Mouse (Mus musculus) 416B (cell line): ENCODE results near the gene Evx1.

ENCODE experiments used
- DNase-seq: peaks from one replicate; pipeline ENCODE4 v3.0.0; 2011; ENCODE audit warnings: low read depth

Gene Evx1

DNA sequence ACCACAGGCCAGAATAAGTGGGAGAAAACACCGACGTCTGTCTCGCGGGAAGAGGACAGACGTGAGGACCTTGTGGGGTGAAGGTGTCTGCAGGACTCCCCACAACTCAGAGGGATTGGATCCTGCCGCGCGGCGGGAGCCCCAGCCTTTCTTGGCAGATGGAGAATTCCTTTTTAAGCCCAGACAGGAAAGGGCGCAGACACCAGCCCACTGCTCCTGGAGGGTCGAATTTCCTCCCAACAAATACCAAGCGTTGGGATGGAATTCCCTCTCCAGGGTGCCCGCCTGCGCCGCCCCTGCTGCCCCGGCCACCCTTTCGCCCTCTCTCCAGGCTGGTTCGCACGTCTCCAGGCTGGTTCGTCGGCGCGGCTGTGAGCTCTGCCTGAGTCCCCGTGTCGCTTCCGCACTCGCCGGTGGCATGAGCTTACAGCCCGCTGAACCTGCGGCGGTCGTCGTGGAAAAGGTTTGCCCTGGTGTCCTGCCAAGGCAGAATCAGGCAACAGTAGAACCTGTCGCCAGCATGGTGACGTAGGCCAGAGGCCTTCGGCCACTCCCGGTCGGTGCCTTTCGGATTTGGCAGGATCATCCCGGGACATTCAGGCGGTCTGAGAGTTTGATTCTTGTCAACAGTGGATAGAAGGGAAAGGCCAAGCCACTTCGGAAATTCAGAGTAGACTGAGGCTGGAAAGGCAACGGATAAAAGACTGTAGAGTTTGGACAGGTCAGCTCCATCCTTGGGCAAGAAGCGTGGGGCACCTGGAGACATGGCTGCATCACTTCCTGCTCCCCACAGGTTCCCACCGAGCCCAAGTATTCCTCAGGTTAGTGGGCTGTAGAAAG, 22.1 kb upstream of the Evx1 start:
- no peak for DNase-seq

DNA sequence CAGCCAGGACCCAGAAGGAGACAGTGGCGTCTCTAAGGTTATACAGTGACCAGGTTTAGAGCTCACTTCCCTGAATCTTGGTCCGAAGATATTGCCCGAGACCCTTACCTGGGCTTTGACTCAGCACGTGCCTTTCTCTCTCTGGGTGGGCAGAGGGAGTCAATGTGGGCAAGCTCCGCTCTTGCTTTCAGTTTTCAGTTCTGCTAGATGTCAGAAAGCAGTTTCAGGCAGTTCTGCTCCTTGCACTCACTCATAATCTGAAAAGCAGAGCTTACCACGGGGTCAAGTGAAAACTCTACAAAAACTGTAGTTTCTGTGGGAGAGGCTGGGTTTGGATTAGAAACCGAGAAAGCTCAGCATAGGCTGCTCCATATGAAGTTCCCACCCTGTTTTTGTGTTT, 21.0 kb upstream of the Evx1 start:
- DNase-seq = no peak

DNA sequence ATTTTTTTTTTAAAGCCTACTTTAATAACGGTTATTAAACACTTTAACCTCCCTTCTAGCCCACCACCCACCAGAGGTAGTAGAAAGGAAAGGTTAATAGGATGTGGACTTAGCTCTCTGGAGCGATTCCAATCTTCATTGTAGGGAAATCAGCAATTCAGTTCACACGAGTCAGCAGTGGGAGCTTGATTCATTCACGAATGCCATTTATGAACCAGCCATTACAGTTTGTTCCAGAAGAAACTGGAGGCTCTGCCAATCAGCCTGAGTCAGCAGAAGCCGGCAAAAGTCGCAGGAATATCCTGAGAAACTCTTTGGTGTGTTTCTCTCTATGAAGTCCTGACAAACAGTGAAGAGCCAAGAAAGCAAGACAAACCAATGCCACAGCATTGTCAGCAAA, 18.7 kb upstream of the Evx1 start:
- DNase-seq = no peak

DNA sequence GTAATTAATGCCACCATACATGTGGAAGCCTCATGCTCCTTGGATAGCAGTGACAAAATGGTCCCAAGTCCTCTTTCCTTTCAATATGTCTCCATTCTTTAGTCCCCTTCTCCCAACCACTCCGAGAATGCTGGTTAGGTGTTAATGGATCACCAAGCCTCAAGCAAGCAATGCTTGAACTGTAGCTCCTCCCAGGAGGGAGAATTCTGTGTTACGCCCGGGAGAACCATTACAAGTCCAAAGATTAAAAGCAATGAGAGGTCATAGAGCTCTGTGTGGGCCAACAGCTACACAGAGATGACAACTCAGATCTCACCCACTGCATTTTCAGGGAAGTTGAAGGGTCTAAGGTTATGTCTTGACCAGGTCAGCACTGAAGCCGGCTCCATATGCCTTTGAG, 14.8 kb upstream of the Evx1 start:
- no peak for DNase-seq

DNA sequence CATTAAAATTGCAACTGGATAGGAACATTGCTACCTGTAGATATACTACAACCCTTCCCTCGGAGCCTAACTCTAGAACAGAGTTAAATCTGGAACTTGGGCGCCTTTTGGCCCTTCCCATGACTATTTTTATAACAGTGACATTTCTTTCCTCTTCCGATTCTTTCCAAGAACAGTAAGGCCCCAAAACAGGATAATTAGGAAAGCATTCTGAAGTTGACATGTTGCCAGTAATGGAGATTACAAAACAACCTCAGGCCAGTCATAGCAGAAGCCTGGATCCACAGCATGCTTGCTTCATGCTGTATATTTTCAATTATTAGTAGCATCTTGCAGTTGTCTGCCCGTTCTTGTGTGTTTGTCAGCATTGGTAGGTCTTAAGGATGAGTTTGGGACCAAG, 12.5 kb upstream of the Evx1 start:
- DNase-seq = no peak

DNA sequence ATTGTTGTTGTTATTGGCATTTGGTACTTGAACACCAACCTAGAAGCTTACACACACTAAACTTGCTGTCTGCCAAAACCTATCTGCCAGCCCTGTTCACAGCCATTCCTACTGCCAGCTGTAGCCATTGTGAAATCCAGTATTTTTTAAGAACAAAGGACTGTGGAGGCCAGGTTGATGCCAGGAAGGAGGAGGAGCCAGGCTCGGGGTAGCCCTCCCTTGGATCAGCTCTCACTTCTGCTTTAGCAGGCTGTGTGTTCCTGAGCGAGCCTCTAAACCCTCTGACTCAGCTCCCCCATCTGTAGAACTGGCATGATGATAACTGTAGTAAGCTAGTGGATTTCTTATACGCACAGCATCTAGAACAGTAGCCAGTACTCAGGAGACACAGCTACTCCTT, 9.9 kb upstream of the Evx1 start:
- peak; percentile 33 for DNase-seq

DNA sequence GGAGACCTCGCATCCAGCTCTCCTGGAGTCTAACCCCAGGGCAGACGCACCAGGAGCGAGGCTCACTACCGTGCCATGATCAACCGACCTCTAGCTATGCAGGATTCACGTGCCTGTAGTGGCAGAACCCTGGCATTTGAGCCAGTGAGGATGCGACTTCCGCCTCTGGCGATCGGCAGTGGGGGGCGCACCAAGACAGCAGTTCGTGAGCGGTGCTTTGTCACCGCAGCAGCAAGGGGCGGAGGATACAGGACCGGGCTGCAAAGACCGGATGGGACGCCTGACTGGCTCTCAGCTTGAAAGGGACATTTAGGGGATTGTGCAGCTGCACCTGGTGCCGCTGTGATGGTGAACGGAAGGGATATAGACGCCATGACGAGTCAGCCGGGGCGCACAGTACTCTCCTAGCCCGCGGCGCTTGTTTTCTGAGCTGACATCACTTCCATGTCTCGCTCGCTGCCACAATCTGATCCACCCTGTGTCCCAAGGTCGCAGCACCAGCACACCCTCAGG, 7.4 kb upstream of the Evx1 start:
- no peak for DNase-seq

DNA sequence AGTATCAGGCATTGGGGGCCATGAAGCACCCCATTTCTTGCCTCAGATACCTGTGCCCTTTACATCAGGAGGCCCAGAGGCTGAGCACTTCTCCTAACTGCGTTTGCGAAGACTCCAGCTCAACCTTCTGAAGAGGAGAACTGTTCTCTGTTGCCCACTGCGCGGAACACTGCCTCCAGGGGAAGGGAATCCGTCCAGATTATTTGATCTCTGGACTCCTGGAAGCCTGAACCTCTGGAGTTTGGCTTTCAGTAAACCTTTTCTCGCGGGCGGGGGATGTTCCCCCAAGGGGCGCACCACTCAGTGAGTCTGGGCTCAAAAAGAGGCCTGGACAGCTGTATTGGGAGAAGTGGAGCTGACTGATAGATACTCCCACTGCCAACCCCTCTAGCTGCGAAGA, 3.5 kb upstream of the Evx1 start:
- no peak for DNase-seq

DNA sequence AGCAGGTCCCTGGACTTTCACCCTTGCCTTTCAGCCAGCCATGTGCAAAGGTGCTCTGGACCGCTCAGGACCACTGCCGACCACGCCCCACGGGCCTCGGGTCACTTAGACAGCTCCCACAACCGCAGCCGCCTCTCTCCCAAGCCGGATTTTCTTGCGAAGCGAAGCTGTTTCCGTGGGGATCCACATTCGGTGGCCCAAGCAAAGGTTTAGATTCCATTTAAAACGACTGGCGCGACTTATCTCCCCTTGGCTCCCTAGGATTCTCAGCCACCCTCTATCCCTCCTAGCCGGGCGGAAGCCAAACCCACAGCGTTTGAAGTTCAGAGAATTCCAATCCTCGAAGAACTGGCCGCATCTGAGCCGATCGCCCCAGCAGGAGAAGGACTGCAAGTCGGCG, 2.9 kb upstream of the Evx1 start:
- DNase-seq = no peak

DNA sequence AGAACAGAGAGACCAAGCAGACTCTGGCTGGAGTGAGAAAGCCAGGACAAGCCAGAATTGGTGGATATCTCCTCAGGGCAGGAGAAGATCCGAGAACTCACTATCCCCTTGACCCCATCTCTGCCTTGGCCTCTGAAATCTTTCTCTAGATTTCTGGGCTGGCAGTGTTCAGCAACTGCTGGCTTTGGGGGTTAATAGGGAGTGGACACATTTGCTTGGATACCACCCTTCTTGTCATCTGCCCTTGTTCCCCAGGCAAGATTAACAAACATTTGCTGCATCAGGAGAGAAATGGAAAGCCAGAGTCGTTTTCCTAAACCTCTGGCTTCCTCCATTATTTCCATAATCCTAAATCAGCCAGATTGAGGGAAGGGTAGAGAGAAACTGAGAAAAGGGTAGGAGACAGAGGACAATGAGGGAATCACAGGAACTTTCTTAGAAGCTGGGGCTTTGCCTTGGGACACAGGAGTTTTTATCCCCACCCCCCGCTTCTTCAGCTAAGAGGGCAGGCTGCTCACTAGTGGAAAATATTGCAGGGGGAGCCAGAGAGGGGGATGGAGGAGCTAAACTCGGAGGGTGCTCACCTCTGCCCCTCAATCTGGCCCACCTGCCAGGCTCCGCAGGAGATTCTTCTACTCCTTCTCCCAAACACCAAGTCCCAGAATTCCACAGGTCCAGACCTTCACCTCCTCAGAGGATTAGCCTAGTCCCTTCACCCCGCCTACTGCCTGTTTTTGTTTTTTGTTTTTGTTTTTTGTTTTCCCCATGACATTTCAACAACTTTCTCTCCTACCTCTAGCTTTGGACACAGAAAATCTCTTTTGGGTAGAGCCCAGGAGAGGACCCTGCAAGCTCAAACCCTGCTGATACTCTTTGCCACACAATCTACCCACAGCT, 1.4 kb upstream of the Evx1 start:
- no peak for DNase-seq

DNA sequence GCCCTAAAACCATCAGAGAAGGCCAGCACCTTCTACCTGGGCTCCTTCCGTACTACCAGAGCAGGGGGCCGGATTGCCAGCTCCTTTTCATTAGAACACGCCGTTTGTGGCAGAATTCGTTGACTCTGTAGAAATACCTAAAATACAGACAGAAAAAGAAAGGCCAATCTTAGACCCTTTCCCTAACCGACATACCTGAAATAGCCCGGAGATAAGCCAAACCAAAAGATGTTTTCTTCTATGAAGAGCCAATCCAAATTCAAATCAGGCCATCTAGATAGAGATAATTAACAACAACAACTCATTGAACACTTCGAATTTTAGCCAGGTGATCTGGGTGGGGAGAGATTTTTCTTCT, 761 bp upstream of the Evx1 start:
- no peak for DNase-seq

DNA sequence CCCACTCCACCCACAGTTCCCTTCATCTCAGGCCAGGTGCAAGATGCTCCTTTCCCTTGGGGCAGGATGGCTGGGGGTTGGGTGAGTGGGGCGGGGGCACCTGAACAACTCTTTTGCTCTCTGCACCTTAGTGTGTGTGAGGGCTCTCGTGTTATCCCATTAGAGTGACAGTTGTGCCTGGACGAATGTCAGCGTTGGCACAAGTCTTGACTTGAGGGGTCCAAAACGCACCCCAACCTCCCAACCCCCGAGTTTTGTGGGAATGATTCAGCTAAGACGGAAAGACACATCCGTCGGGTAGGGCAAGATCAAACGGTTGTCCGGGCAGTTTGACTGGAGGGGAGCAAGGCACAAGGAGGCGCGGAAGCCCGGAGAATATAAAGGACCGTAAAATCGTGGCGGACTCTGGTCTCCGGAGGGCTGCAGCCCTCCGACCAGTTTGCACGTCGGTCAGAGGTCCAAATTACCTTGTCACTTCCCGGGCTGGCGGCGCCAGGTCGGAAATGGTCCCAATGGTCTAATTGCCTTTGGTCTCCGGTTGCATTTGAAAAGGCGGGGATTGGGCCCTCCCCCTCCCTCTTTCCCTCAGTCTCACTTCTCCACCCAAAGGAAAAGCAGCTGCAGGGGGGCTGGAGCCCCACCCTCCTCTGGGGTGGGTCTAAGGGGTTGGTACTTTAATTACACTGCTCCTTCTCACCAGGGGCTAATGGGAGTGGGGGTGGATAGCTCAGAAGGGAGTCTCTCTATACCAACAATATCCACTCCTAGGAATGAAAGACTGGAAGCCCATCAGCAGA, 1.2 kb downstream of the Evx1 start:
- DNase-seq = no peak

DNA sequence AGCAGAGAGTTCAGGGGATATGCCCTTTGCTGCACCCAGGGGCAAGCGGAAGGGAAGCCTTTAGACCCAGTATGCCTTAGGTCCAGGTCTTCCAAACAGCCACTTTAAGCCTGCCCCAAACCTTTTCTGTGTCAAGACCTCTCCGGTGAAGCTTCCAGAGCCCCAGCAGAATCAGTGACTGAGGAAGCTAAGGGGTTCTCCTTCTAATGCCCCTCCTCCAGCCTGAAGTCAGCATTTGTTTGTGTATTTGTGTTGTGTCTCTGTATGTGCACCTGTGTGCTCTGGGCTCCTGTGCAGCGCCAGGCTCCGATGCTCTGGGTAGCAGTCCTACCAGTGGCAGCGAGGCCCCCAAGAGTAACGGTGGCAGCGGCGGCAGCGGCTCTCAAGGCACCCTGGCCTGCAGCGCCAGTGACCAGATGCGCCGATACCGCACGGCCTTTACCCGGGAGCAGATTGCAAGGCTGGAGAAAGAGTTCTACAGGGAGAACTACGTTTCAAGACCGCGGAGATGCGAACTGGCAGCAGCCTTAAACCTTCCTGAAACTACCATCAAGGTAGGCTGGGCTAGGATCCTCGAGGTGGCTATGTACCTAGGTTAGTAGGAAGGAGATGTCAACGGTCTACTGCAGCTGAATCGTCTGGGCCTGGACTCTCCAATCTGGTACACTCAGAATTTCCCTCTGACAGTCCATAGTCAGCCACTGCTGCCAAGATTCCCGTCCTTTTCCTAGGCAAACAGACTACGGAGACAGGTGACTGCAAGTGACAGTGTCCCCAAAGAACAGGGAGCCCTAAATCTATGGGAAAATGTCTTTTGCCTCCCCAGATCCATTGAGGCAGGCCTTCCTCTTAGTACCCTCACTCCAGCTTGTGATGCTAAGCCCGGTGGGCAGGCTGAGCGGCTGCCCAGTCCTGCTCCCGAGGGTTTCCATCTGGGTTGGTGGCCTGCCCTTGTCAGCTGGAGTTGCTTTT, 2.4 kb downstream of the Evx1 start:
- DNase-seq = no peak

DNA sequence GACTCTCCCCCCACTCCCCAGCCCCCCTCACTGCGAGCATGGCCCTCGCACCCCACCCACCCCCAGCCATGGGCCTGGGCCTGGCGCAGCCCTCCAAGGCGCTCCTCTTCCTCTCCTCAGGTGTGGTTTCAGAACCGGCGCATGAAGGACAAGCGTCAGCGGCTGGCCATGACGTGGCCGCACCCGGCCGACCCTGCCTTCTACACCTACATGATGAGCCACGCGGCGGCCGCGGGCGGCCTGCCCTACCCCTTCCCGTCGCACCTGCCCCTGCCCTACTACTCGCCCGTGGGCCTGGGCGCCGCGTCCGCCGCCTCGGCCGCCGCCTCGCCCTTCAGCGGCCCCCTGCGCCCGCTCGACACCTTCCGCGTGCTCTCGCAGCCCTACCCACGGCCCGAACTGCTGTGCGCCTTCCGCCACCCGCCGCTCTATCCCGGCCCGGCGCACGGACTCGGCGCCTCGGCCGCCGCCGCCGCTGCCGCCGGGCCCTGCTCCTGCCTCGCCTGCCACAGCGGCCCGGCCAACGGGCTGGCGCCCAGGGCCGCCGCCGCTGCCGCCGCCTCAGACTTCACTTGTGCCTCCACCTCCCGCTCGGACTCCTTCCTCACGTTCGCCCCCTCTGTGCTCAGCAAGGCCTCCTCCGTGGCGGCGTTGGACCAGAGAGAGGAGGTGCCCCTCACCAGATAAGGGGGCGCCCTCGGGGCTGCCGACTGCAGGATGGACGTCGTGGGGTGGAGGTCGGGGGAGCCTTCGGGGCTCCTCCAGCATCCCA, 3.3 kb downstream of the Evx1 start:
- DNase-seq = no peak

DNA sequence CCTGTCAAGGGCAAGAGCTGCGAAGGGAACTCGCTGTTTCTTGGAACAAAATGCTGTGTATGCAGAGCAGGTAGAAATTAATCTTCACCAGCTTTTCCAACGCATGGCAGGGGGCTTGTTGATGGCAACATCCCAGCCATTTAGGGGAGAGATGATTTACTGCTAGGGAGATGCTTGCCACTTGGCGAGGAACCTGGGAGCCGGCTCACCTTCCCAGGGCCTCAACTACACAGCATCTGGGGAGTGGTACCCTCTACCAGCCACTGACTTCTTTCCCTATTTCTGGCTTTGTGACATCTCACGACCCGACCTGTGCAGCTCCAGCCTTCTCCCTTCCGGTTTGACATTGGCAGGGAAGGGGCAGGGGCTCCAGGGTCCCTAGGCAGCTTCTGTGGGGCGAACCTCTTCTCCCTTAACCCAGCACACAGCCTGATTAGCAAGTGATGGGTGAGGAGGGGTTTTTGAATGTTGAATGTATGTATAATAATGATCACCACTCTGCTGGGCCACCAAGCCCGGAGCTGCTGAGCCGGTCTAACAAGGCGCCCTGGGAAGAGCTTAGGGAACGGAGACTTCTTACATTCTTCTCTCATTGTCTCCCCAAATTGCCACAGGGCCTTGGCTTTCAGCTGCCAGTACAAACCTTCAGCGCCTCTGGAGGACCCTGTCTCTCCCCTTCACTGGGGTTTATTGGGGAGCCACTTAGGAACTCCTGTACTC, 4.3 kb downstream of the Evx1 start:
- no peak for DNase-seq

DNA sequence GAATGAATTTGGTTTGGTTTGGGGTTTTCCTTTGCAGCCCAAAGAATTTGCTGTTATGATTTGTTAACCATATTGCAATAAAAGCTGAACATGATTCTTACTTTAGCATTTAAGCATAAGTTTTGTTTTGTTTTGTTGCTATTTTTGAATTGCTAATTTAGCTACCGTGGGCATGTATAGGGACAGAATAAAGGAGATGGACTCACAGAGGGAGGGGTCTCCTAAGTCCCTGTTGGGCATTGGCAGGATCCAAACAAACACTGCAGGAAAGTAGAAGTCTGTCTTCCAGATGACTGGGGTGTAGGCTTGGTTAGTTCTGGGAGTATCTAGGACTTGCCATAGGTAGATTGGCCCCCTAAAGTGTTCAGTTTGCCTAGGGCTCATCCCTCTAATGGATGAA, 5.0 kb downstream of the Evx1 start:
- DNase-seq = no peak

DNA sequence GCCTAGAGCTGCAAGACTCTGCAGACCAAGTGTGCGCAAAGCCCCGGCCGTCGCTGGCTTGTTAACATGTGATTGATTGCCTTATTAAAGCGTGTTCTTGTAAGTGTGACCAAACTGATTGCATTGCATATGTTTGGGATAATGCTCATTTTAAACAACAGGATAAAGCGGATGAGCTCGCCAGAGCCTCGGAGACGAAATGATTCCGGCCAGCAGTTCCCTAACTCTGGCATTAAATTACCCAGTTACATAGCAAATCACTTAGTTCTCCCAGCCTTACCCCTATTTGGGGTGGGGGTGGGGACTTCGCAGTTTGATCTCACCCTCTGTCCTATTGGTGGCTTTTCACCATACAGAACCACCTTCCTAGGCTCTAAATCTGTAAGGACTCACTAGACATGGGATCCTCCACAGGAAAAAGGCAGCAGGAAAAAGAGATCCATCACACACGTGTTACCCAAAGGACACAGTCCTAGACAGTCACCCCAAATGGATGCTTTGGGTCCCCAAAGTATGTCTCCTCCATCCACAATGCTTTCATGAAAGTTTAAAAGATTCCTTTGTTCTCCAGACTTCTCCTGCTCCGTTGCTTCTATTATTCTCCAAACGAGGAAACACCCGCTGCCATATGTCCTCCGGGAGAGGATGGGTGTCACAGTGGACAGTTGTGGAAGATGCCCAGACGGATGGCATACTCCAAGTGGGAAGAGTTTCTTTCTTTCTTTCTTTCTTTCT, 6.8 kb downstream of the Evx1 start:
- DNase-seq = no peak

DNA sequence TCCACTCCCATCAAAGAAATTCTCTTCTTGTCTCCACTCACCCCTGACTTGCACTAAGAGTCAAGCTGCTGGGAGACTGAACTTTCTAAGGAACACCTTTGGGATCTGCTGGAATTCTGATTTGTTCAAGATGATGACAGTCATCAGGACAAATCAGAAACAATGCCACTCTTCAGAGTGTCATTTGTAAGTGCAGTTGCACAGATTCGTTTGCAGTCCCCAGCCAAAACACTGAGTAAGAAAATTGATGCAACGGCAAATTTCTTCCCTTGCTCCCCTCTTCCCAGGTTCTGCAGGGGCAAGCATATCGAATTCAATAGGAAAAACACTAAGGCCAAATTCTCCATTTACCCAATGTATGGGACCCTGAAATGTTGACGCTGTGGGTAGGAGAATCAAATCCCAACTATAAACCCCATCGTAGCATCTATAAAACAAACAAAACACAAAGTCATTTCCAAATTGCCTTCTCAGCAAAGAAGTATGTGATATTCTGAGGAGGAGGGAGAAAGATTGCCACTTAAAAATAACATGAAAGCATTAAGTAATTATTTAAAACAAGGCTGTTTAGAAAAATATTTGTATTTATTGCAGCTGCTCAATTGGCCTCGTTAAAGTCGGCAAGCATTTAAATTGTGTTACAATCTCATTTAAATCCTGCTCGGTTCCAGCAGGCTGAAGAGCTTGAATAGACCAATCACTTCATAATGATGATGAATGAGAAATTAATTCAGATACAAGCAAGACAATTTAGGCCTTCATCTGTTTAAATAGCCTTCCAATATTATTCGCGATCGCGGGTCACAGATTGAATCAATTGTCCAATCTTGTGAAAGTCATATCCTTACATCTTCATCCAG, 7.9 kb downstream of the Evx1 start:
- no peak for DNase-seq
